Mouse (Mus musculus) cerebellum, postnatal 14 days (tissue): ENCODE data around the gene Vwa8.
A peak's percentile ranks its signal among the peaks of the same experiment; 100 is the strongest.

ENCODE experiments used
- DNase-seq, 2 experiments: peaks; one replicate each; pipeline ENCODE4 v3.0.0; 2021; ENCODE audit warnings: mixed read lengths in 2 of 2

The Vwa8 gene

DNA sequence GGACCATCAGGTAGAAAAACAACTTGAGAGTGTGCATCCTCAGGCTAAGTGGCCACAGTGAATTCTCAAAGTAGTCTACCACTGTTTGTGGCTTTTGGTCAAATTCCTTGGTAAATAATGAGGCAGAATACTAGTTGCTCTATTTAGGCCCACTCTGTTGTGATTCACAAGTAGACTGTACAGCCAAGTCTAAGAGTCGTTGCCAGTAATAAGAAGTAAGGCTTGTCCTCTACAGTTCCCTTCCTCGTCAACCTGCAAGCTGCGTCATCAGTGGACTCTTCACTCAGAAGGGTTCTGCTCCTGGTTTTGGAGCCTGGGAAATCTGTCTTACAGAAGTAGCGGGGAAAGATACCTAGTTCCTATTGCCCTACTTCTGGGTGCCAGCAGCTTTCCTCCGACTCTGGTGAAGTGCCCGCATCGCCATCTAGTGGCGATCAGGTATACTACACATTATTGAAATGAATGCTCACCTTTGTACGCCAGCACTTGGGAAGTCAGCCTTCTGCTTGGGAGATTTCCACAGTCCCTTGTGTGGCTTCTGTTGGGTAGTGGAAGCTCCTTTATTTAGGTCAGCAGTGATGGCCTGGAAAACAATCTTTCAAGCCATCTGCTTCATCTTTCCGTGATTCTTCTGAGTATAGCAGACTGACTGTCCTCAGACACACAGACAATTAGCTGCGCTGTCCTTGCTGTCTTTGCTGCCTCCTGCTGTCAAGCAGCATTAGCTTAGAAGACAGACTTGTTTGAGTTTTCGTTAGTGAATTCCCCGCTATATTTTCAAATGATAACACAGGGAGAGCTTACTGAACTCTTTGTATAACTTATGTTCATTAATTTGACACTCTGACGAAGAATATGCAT is 258.0 kb downstream of the Vwa8 start:
- peak; percentile 89 to 91 for DNase-seq

DNA sequence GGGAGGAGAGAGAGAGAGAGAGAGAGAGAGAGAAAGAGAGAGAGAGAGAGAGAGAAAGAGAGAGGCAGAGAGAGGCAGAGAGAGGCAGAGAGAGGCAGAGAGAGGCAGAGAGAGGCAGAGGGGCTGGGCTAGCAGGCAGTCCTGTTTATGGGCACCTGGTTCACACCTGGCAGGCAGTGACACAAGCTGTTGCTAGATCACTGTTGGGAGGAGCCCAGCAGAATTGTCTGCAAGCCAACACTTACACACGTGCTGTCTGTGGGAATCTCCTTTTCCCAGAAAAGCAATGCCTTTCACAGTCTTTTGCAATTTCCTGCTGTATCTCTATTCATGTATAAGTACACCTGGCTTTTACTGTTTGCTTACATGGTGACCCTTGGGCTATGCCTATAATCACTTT is 260.5 kb downstream of the Vwa8 start:
- peak; percentile 39 to 54 for DNase-seq

DNA sequence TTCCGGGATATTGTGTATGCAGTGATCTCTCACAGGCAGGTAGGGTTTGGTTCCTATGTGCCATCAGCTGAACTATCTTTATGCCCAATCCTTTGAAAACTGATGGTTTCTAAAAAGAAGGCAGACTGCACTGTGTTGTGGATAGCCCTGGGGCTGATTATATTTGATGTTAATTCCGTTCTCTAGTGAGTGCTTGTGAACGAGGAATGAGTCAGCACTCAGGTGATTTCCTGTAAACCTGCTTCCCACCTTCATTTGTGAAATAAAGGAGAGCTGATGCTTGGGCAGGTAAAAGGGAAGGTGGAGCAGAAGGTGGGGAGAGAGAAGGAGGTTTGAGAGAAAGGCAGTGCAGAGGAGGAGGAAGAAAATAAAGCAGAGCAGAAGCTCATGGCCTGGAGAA is 261.2 kb downstream of the Vwa8 start:
- no peak for DNase-seq

DNA sequence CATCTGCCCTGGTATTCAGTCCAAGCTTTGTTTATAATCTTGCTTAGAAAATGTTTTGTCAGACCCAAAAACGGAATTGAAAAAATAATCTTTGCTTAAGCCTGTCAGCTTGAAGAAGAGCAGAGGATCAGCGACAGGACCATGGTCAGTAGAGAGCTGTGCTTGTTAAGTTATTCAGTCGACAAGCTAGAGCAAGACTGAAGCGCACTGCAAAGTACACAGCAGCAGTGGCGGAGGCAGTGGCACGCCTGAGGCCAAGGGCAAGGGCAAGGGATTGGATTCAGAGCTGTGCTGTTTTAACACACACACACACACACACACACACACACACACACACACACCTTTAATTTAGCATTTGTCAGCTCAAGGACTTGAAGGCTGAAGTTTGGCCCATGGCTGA is 263.2 kb downstream of the Vwa8 start:
- DNase-seq: no peak

DNA sequence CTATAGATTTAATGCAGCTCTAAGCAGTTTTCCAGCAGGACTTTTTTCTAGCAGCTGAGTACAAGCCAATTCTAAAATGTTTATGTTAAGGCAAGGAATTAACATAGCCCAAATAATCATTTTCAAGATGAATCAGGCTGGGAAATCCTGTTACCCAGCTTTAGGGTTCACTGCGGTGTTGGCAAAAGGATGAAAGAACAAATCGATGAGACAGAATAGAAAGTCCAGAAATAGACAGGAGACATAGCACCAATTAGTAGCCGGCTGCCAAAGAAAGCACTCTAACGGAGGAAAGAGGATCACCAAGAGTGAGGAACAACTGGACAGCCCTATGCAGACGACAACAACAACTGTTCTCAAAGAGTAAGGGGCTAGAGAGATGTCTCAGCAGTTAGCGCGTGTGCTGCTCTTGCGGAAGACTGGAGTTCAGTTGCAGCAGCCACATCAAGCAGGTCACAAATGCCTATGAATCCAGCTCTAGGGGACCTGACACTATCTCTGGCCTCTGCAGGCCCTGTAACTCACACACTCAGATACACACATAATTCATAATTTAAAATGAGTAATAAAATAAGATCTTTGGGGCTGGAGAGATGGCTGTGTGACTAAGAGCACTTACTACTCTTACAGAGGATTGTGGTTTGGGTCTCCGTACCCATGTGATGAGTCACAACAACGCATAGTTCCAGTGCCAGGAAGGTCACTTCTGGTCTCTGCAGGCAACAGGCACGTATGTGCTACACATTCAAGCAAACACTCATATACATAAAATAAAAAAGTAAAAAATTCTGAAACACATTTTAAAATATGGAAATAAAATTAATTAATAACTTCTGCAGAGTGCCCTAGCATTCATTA is 265.9 kb downstream of the Vwa8 start:
- DNase-seq: no peak

DNA sequence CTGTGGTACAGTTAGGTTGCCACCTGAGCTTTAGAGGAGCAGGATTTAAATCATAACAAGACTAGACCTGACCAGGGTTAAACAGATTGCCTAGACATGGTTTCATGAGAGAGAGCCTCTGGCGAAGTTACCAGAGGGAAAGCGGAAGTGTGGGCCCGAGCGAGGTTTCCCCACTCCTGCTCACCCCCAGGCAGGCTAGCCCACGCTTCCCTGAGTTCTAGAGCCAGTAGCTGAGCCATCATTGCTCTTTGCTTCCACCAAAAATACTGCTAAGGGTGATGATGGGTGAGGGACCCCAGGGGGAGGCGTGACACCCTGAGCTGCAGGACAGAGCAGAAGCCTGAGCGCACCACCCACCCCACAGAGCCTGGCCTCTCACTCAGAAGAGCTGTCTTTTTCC is 269.6 kb downstream of the Vwa8 start:
- DNase-seq: no peak

DNA sequence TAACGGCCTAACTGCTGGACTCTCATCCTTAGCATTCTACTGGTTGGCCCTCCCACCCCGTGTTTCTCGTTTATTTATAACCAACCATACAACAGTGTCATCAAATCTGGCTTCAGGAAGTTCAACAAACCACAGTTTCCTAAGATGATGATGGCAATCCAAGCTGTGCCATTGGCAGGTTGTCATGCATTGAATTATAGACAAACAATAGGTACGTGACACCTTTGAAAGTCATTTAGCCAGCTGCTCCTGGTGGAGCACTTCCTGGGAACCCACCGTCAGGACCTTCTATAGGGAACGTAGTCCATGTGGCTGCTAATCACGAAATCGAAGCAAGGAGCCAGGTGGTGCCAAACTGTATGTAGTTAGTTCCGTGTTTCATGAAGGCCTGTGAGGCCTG is 270.5 kb downstream of the Vwa8 start:
- no peak for DNase-seq

DNA sequence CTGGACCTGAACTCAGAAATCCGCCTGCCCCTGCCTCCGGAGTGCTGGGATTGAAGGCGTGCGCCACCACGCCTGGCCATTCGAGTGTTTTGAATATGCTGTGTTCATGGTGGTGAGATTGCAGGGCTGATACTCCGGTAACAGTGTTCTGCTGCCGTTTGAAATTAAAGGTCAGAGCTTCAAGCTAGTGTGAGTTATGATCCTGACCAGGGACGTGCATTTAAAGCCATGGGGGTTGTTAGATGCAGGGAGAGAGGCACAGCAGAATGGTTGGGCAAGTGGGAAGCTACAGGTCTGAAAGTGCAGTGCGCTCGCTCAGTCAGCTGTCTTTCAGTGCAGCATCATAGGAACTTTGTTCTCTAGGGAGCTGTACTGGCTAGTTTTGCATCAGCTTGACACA is 271.8 kb downstream of the Vwa8 start:
- DNase-seq: no peak

DNA sequence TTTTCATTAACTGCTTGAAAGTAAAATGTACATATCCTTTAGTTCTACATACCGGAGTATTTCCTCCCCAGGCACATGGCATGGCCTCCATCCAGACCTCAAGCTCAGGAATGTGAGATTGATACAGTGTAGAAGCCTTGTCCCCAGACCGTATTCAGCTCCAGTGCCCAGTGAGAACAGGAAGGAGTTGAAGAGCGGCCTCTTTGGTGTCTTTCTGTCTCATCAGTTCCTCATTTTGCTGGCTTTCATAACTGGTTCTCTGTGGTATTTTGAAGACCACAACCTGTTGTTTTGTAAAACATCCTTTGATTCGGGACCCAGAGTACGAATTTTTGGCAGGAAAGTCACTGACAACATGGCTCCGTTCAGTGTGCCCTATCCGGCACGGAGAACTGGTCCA is 274.6 kb downstream of the Vwa8 start:
- no peak for DNase-seq

DNA sequence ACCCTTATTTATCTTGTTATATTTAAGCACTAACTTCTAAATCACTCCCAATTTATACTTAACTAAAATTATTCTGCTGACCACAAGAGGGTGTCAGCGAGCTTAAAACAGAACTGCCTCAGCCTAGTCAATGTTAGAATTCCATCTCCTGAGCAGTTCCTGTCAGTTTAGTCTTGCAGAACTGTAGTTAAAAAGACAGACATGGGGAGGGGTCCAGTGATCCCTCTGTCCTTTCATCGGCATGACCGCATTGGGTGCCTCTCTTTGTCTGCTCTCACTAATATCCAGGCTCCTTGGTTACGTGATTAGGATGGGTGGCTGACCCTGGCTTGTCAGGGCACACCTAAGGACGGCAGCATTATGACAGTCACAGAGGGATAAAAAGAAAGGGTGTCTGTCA is 275.8 kb downstream of the Vwa8 start:
- peak; percentile 76 to 81 for DNase-seq

DNA sequence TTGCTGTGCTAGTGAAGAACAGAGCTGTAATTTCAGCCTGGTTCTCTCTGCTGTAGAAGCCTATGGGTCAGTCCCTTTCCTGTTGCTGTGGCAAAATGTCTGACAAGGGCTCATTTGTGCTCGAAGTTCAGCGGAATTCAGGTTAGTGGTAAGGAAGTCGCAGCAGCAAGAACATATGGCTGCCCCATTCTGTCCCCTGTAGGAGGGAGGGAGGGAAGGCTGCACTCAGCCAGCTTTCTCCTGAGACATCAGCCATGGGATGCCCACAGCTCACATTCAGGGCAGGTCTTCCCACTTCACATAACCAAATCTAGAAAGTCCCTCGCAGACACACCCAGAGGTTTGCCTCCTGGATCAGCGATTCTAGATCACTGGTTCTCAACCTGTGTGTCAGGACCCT is 277.3 kb downstream of the Vwa8 start:
- DNase-seq: peak in 1 of 2 experiments; percentile 28

DNA sequence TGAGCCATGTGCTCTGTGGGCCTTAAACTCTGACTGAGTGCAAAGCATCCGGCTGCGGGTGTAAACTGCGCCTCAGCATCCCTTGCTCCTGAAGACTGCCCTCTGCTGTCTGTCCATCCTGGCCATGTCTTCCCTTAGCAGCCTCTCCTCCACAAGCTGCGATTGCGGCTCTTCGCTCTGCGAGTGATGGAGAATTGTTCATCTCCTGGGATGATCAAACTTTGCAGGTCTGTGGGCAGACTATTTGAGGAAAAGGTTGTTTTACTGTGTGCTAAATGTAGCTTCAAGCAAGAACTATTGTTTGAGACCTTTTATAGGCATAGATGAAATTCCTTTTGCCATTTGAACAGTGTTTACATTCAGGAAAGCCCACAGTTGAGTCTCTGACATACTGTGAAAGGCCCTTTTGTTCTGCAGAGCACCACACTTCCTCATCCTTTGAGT is 286.1 kb downstream of the Vwa8 start:
- DNase-seq: peak; percentile 69 to 71

DNA sequence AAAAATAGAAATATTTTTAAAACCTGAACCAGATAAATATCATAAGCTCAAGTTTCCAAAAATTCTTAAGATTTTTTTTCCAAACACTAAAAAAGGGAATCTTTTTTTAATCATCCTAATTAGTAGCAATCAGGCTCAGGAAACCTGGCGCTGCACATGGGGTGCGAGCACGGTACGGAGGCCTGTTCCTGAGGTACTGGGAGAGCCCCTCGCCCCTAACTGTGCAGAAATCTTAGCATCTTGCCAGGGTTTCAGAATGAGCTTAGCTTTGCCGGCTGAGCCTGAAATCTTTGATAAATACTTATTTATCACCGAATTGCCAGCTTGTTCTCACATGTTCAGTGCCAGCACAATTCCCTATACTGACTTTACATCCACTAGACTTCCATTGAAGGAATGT is 286.6 kb downstream of the Vwa8 start:
- DNase-seq: no peak

DNA sequence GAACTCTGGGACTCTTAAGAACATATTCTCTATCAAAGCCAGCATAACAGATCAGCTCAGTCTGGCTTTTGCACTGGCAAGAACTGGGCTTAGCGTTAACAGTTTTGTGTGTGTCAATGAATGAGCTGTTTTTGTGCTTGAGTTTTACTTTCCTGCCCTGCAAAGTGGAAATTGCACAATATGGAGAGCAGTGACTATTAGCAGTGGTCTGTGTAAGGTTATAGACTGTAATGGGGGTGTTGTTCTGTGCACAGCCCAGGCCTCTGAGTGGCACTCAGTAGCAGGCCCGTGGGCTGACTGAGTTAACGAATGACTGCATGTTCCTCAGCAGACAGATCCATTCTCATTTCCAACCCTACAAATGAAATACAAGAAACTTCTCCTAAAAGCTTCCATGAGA is 287.7 kb downstream of the Vwa8 start:
- DNase-seq: no peak

DNA sequence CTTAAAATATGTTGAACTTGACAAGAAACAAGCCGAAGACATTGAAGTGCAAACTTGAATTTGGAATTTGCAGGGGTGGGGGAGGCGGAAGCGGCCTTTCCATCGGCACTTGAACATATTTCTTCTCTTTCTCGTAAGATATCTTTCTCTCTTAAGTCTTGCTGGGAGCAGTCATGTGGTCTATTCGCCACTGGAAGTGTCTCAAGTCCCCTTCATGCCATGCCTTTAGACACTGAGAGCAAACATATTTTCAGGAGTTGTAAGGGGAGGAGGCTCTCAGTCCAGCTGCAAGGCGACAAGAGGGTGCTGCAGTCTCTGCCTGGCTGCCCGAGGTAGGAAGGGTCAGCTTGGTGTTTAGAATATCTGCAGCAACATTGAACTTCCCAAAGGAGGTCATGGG is 288.2 kb downstream of the Vwa8 start:
- no peak for DNase-seq

DNA sequence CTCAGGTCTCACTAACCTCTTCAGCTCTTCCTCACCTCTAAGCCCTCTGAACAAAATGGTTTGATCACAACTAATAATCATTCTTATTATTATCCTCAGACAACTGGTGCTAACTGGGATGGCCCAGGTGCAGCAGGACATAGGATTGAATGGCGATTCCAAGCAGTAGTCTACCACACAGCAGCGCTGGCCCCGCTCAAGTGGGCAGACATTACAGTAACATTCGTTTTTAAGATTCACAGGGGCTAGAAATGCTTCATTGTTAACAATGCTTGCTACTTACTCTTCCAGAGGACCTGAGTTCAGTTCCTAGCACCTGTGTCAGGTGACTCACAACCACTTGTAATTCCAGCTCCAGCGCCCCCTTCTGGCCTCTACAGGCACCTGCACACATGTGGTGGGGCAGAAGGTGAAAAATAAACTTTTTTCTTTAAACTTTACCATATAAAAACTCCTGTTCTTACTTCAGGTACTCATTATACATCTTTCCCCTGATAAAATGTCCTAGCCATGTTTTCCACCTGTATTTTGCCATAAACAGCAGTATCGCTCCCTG is 290.3 kb downstream of the Vwa8 start:
- DNase-seq: no peak

DNA sequence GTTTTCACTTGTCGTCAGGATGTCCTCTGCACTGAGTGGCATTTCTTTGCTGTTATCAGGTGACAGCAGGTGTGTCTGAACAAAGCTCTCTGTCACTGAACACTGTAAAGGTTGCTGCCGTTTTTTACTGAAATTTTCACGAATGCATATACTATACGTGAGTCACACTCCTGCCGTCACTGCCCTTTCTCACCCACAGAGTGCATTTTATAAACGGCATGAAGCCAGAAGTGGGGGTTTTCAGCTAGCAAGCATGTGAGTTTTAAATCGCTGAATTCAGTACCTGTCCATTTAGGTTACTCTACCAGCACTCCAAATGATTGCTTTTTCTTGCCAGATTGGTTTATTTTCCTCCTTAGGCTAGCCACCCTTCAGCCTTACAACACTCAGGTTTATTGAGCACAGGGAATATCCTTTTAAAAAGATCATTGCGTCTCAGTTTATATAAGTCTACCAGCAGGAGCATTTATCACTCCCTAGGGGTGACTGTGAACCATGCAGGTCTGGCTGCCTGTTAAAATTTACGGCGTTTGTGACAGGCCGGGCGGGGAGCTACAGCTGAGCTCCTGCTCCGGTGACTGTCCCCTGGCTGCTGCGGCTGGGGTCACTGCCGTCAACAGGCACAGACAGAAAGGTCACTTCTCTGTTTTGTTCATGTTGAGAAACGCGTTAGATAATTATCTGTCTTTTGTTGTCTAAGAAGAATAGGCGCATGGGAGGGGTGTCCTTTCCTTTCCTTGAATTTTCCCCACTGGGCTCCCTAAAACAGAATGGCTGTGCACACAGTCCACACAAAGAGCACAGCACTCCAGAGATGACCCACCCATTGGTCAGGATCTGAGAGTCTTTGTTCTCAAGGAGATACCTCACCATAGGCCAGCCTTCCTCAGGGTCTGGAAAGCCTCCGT is 291.3 kb downstream of the Vwa8 start:
- DNase-seq: peak in 1 of 2 experiments; percentile 54

DNA sequence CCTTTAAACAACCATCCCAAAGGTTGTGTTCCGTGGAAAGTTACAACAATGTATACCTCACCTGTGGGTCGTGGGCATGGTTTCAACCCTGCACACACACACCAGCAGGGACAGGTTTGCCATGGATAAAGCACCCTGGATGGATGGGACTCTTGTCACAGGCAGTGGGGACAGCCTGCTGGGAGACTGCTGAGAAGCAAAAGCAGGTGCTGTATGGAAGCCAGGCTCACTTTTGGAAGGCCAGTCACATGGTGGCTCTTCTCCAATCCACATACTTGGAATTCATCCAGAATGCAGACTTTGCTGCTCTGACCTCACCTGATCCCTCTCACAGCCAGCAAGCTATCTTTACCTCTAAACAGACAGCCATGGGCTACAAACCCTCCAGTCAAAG is 292.0 kb downstream of the Vwa8 start:
- DNase-seq: peak; percentile 45 to 69

DNA sequence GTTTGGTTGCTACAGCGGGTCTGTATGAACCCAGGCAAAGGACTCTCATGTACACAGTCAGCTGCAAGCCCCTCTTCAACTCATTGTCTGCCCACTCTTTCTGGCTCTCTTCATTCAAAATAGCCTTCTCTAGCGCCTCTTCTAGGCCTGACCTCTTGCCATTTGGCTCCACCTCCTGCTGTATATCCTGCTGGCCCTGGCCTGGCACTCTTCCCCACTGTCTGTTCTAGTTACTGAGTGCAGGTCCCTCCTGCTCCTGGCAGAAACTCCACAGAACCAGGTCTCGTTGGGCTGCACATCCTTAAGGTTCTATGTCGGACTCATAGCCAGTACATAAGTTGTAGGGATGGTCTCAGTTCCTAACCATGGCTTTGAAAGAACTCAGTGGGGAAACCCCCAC is 293.5 kb downstream of the Vwa8 start:
- peak; percentile 66 to 74 for DNase-seq

DNA sequence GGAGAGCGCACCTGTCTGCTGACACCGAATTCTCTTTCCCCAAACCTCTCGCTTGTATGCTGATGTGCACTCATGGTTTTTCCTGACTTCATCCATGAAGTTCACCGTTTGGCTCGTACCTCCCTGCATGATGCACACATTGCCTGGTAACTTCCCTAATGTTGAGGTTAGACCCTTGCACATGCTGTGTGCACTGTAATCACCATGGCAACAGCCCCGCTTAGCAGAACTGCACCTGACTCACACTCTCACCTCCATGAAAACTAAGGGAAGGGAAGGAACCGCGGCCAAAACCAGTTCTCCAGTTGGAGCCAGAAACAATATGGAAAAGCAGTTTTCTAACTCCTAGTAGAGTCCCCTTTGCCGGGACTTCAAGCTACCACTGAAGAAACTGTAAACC is 294.8 kb downstream of the Vwa8 start:
- no peak for DNase-seq

DNA sequence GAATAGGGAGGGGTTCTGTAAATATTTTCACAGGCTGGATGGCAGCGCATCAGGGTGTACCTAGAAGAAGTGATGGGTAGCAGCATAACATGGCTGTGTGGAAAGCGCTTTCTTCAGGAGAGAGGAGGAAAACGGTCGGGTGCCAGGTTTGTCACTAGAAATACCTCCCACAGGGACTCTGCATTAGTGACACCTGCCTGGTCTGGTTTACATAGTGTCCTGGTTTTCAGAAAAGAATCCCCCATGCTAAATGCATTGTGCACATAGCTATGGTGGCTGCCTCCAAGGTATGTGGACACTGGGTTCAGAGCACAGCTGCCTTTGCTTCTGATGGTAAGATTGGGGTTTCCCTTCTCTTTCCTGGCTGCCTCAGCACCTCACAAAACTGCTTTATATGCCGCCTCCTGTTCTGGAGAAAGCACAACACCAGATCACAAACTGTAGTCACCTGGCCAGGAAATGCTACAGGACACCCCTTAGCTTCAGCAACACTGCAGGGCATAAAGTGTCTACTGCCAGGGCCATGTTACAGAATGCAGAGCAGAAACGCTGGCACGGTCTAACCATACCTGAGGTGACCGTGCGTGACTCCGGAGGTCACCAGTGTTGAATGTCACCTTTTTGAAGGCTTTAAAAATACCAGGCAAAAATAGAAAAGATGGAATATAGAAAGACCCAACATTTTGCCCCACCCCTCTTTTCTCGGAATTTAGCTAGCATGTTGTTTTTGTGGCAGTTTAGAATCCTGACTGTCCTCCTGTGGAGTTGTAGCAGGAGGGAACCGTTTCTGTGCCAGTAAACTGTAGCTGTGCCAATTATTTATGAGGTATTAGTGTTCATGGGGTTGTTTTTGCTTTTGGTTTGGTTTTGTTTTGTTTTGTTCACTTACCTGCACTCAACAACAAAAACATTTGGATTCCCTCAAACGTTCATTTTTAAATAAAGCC is 295.7 kb downstream of the Vwa8 start:
- peak; percentile 46 to 58 for DNase-seq
